Mouse (Mus musculus): Measurements from ENCODE around the gene Olfr25. TPM values are rescaled to one million over a fixed set of nuclear protein-coding genes. Genes with fewer than 3 reads are reported as not detected.

Olfr25 gene
- not detected for total RNA-seq (2023)

DNA sequence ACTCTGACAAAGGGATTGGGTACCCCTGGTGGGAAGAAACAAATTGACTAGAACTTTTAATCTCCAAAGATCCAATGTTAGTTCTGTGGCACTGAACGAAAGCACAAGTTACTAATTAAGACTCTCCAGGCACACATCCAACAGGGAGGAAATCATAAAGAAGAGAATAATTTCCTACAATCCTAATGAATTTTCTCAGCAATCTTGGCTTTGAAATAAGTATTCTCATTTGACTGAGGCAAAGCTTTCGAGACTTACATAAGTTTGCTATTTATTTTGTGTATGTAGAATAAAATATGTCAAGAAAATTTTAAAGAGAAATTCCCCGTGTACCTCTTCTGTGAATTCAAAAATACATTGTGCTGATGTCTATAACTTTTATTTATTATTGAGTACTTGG lies at the start of gene Olfr25:
TSS of gene Olfr25 (plus strand) at position 301 of the 400 bp plus-strand sequence.

DNA sequence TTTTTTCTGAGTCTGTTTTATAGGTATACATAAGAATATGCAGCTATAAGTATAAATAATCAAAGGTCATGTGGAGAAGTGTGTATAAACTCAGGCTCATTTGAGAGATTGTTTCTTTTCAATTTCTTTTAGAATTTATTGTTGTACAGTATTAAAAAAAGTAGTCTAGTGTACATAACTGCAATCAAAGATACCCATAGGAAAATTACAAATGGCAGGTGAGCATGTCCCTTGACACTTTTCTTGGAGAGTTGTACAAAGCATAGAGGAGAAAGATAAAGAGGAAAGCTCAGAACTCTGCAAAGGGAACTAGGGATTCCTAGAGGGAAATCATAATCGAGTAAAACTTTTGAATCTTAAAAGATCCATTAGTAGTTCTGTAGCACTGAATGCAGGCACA lies 38.1 kb upstream of the Olfr25 start, which contains the start of gene Olfr896-ps1:
TSS of gene Olfr896-ps1 (plus strand) at position 301 of the 400 bp plus-strand sequence.

DNA sequence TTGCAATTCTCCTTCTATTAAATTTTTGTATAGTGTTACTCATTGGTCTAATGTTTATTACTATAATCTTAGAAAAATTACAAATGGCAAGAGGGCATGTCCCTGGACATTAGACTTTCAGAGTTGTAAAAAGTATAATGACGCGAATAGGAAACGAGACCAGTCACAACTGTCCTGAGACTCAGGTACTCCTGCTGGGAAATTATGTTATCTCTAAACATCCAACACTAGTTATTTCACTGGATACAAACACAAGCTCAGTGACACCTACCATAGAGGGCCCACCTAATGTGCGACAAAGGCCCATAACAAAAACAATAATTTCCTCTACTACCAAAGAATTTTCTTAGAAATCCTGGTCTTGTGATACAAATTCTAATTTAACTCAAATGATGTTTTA lies 19.3 kb downstream of the Olfr25 start, which contains the start of gene Olfr898:
TSS of gene Olfr898 (plus strand) at position 301 of the 400 bp plus-strand sequence.

GRCm38 (mm10) chr9:38366596-38366995 lies 37.7 kb downstream of the Olfr25 start, which contains the start of gene Olfr250:
Gene Olfr250 (plus strand): TSS chr9:38366896.

GRCm38 (mm10) chr9:38376786-38377185 lies 47.9 kb downstream of the Olfr25 start, which contains the start of gene Olfr251:
Gene Olfr251 (plus strand): TSS chr9:38377086.

Other genes starting within 250 kb of the Olfr25 start
- gene Olfr887, start 245.0 kb upstream of the Olfr25 start, total RNA-seq (2023): not detected
- not detected for gene Olfr888, start 220.9 kb upstream of the Olfr25 start, total RNA-seq (2023)
- not detected for gene Olfr889, start 213.9 kb upstream of the Olfr25 start, total RNA-seq (2023)
- gene Olfr890, start 186.5 kb upstream of the Olfr25 start, total RNA-seq (2023): not detected
- gene Olfr891, start 148.2 kb upstream of the Olfr25 start, total RNA-seq (2023): not detected
- gene Olfr893, start 120.7 kb upstream of the Olfr25 start, total RNA-seq (2023): not detected
- not detected for gene Olfr894, start 111.0 kb upstream of the Olfr25 start, total RNA-seq (2023)
- not detected for gene Olfr143, start 76.3 kb upstream of the Olfr25 start, total RNA-seq (2023)
- gene Olfr895, start 61.2 kb upstream of the Olfr25 start, total RNA-seq (2023): not detected
- not detected for gene Olfr896-ps1, start 38.0 kb upstream of the Olfr25 start, total RNA-seq (2023)
- not detected for gene Olfr898, start 19.4 kb downstream of the Olfr25 start, total RNA-seq (2023)
- not detected for gene Olfr250, start 37.8 kb downstream of the Olfr25 start, total RNA-seq (2023)
- gene Olfr251, start 48.0 kb downstream of the Olfr25 start, total RNA-seq (2023): not detected
- gene Olfr147, start 72.6 kb downstream of the Olfr25 start, total RNA-seq (2023): not detected
- gene Olfr901, start 100.4 kb downstream of the Olfr25 start, total RNA-seq (2023): not detected
- gene Olfr902, start 118.6 kb downstream of the Olfr25 start, total RNA-seq (2023): not detected
- gene Olfr904, start 134.1 kb downstream of the Olfr25 start, total RNA-seq (2023): not detected
- 0.12 TPM for gene Olfr905, start 142.0 kb downstream of the Olfr25 start, total RNA-seq (2023)
- not detected for gene Olfr906, start 158.0 kb downstream of the Olfr25 start, total RNA-seq (2023)
- not detected for gene Olfr907, start 166.7 kb downstream of the Olfr25 start, total RNA-seq (2023)
- not detected for gene Olfr911-ps1, start 192.5 kb downstream of the Olfr25 start, total RNA-seq (2023)
- not detected for gene Olfr910, start 208.8 kb downstream of the Olfr25 start, total RNA-seq (2023)